Mouse (Mus musculus) midbrain, embryonic 10.5 days (tissue): Measurements from ENCODE around the gene B3galt1. TPM values are rescaled to one million over a fixed set of nuclear protein-coding genes. Genes with fewer than 3 reads are reported as not detected.

Experiments
- DNase-seq: peaks from one replicate; pipeline ENCODE4 v3.0.0-alpha.2; 2017; ENCODE audit warnings: low spot score
- H3K27ac ChIP-seq: fragments of 300-500 bp; sonication (generic); replicated peaks from 2 replicates; pipeline ENCODE4 v1.5.1; 2016; ENCODE audit warnings: mild to moderate bottlenecking
- H3K27me3 ChIP-seq: fragments of 300-500 bp; sonication (generic); 2 replicates; pipeline ENCODE4 v1.6.1; 2016; ENCODE audit warnings: low read depth, mild to moderate bottlenecking; ENCODE audit not compliant: poor library complexity, severe bottlenecking
- H3K36me3 ChIP-seq: fragments of 300-500 bp; sonication (generic); 2 replicates; pipeline ENCODE4 v1.6.1; 2016; ENCODE audit warnings: mild to moderate bottlenecking, moderate library complexity
- H3K4me1 ChIP-seq: fragments of 300-500 bp; sonication (generic); 2 replicates; pipeline ENCODE4 v1.6.1; 2016
- H3K4me3 ChIP-seq: fragments of 300-500 bp; sonication (generic); 2 replicates; pipeline ENCODE4 v1.5.1; 2016; ENCODE audit warnings: mild to moderate bottlenecking, moderate library complexity
- H3K9me3 ChIP-seq: fragments of 300-500 bp; sonication (generic); replicated peaks from 2 replicates; pipeline ENCODE4 v1.6.1; 2016; ENCODE audit warnings: mild to moderate bottlenecking
- WGBS: fragments of 180-500 bp; shearing (Covaris S2); methylation state at CpG from one replicate; pipeline ENCODE4 v1.1.7; 2016; 5-methylcytosine and 5-hydroxymethylcytosine counted together
- polyA plus RNA-seq: library from polyadenylated mRNA; unstranded; fragments of >200 nt; fragmentation: Nextera tagmentation; extraction: Ambion mirVana; gene quantifications from 2 replicates; pipeline ENCODE4 v1.2.1, GENCODE M21; 2016

The B3galt1 gene
- polyA plus RNA-seq, 1 experiment from 2014 or later = 6.1 TPM

GRCm38 (mm10) chr2:68034711-68035110 lies 469.0 kb downstream of the B3galt1 start:
- WGBS = 89% methylated on average over 3 of the region's 3 CpGs
- Histone ChIP-seq H3K27ac (no peak overlapping the region), H3K36me3 (no peaks in the 10 kb centered on the region), H3K27me3 (no peaks in the 10 kb centered on the region), H3K4me1 (no peaks in the 10 kb centered on the region), H3K9me3 (no peaks in the 10 kb centered on the region; the same call in 1 of the 2 replicates), H3K4me3 (no peak overlapping the region)
- no peak for DNase-seq

GRCm38 (mm10) chr2:68040752-68041151 lies 475.1 kb downstream of the B3galt1 start:
- H3K36me3 ChIP-seq = no peaks in the 10 kb centered on the region
- 96% methylated on average over 5 of the region's 5 CpGs for WGBS
- no peak for DNase-seq
- H3K27ac ChIP-seq = no peak overlapping the region
- H3K9me3 ChIP-seq = no peaks in the 10 kb centered on the region
- no peaks in the 10 kb centered on the region for H3K4me1 ChIP-seq
- no peak overlapping the region for H3K4me3 ChIP-seq
- no peaks in the 10 kb centered on the region for H3K27me3 ChIP-seq

DNA sequence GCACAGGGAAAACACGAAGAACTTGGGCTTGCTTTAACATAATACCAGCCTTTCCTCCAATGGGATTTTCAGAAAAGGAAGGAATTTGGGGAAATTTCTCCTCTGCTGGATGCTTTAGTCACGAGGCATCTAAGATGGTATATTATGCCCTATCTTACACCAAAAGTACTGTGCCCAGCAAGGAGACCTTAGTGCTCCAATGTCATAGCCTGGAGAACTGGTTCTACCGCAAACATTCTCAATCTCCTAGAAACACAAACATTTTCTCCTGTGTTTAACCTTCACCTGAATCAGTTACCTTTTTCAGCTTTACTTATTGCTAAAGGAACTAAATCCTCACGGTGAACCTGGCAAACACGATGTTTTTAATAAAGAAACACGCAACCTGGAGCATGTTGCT lies 486.8 kb downstream of the B3galt1 start:
- no peak overlapping the region for H3K27ac ChIP-seq
- 91% methylated on average over 6 of the region's 6 CpGs for WGBS
- no peaks in the 10 kb centered on the region for H3K27me3 ChIP-seq
- H3K4me1 ChIP-seq = 0 out of 2 replicates have a peak, but pooled peaks cover 3% of the 10 kb centered on the region
- DNase-seq = no peak
- H3K4me3 ChIP-seq = no peak overlapping the region
- H3K36me3 ChIP-seq = no peaks in the 10 kb centered on the region
- no peaks in the 10 kb centered on the region for H3K9me3 ChIP-seq

DNA sequence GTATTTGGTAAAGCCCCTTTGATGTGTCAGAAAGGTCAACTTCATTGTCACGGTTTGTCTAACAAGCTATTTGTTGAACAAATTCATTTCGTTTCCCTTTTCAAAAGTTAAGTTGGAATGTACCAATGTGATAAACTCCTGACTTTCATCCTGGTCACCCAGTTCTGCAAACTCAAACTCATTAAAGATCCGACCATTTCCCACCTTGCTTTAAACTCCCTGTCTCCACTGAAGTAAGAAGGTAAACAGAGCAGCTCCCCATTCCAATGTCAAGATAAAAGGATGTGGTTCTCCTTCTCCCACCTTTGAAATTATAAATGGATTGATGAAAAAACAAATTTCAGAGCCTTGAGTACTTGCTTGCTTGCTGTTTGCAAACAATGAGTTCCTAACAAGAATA lies 487.6 kb downstream of the B3galt1 start:
- no peak for DNase-seq
- Histone ChIP-seq H3K9me3 (no peaks in the 10 kb centered on the region), H3K27ac (no peak overlapping the region), H3K36me3 (no peaks in the 10 kb centered on the region), H3K4me1 (0 out of 2 replicates have a peak, but pooled peaks cover 3% of the 10 kb centered on the region), H3K4me3 (no peak overlapping the region), H3K27me3 (no peaks in the 10 kb centered on the region)
- WGBS = 61% methylated on average over 3 of the region's 3 CpGs

DNA sequence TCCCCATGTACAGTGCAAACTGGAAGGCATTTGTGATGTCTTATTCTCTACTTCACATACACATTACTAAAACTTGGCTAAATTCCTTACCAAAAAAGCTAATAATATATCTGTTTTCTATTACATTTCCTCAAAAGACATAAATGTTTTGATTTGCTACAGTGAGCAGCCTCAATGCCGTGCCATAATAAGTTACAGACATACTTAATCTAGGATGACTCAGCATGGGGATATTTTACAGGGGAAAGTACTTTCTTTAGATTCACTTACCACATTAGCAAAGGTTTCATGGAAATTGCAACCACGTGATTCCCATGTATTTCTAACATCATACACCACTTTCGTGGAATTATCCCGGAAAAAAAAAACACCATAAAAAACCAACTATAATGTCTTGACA lies 495.7 kb downstream of the B3galt1 start:
- Histone ChIP-seq H3K9me3 (no peaks in the 10 kb centered on the region), H3K27me3 (no peaks in the 10 kb centered on the region), H3K27ac (no peak overlapping the region), H3K4me1 (no peaks in the 10 kb centered on the region), H3K36me3 (no peaks in the 10 kb centered on the region), H3K4me3 (no peak overlapping the region)
- no peak for DNase-seq
- 86% methylated on average over 4 of the region's 4 CpGs for WGBS

DNA sequence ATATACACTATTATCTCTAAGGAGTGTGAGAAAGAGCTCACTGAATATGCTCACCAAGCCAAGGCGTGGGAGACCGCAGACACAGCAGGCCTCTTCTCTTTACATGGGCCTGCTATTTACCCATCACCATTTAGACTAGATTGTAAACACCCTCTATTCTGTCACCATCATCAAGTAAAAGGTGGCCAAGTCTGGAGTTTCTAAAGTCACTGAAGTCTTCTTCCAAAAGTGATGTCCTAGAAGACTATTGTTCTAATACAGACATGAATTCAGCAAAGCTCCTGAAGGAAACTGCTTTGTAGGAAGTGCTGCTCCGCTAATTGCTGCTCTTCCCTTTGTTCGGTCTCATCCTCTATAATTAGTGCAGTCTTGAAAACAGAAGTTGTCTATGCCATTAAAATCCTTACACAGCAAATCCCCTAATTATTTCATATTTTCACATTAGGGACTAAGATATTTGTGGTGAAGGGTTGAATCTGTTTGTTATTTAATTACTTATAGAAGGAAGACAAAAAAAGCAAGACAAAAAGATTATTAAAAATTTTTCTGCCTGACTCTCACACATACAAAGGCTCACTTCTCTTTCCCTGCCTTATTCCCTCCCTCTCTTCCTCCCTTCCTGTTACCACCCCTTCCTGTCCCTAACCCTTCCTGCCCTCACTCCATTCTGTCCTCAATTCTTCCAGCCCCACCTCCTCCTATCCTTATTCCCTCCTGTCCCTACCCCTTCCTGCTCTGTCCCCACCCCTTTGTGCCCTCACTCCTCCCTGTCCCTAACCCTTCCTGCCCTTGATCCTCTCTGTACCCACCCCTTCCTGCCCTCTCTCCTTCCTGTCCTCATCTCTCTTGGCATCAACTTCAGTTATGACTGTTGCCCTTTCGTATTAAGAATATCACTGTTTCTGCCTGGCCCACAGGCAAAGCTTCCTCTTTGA lies 514.0 kb downstream of the B3galt1 start:
- H3K27me3 ChIP-seq = no peaks in the 10 kb centered on the region
- DNase-seq = no peak
- no peaks in the 10 kb centered on the region for H3K9me3 ChIP-seq
- 82% methylated on average over 5 of the region's 5 CpGs for whole genome bisulfite sequencing
- no peak overlapping the region for H3K27ac ChIP-seq
- H3K36me3 ChIP-seq = no peaks in the 10 kb centered on the region
- H3K4me1 ChIP-seq = peaks cover 5% of the 10 kb centered on the region; the same call in 1 of the 2 replicates
- no peak overlapping the region for H3K4me3 ChIP-seq

DNA sequence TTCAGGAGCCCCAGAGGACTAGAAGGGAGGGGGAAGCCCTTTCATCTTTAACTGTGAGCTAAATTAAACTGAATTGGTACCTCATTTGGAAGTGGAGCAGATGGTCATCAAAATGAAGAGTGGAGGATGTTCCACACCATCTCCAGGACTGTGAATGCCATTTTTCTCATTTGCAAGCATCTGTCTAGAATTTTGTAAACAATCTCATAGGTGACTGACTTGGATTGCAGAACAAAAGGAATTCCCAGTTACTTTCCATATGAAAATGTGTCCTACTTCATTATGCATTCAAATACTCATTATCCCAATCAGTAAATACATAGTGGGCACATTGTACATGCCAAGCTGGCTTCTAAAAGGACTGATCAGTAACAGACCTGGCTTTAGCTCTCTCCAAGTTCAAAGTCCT lies 515.2 kb downstream of the B3galt1 start:
- DNase-seq = no peak
- no peaks in the 10 kb centered on the region for H3K27me3 ChIP-seq

DNA sequence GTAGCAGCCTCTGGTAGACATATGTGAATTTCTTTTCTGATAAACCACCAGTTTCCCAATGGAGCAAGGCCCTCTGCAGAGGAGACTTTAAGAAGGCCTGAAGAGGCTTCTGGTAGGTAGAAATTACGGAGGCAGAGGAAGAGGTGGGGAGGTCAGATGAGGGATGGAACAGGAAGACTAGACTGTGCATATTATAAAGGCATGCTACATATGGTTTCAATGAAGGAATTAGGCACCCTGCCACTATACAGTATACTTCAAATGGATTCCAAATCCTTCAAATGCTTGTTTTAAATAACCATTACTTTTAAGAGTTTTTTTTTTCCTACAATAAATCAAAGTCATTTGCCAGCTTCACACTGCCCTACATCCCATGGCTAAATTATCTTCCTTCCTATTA lies 518.8 kb downstream of the B3galt1 start:
- Histone ChIP-seq H3K36me3 (no peaks in the 10 kb centered on the region), H3K4me1 (peaks cover 5% of the 10 kb centered on the region; the same call in 1 of the 2 replicates), H3K27ac (no peak overlapping the region), H3K4me3 (no peak overlapping the region), H3K27me3 (no peaks in the 10 kb centered on the region), H3K9me3 (no peaks in the 10 kb centered on the region)
- WGBS = 79% methylated on average over 1 of the region's 1 CpGs
- no peak for DNase-seq

More for the DNA sequence above, 515.2 kb downstream of the B3galt1 start:
- Histone ChIP-seq H3K36me3 (no peaks in the 10 kb centered on the region), H3K4me1 (peaks cover 5% of the 10 kb centered on the region; the same call in 1 of the 2 replicates), H3K4me3 (no peak overlapping the region), H3K27ac (no peak overlapping the region), H3K9me3 (no peaks in the 10 kb centered on the region)

GRCm38 (mm10) chr2:68086101-68086500 lies 520.4 kb downstream of the B3galt1 start:
- H3K27ac ChIP-seq = no peak overlapping the region
- no peaks in the 10 kb centered on the region for H3K27me3 ChIP-seq
- WGBS = 79% methylated on average over 4 of the region's 4 CpGs
- no peaks in the 10 kb centered on the region for H3K4me1 ChIP-seq
- no peaks in the 10 kb centered on the region for H3K36me3 ChIP-seq
- no peak for DNase-seq
- no peaks in the 10 kb centered on the region for H3K9me3 ChIP-seq
- H3K4me3 ChIP-seq = no peak overlapping the region

DNA sequence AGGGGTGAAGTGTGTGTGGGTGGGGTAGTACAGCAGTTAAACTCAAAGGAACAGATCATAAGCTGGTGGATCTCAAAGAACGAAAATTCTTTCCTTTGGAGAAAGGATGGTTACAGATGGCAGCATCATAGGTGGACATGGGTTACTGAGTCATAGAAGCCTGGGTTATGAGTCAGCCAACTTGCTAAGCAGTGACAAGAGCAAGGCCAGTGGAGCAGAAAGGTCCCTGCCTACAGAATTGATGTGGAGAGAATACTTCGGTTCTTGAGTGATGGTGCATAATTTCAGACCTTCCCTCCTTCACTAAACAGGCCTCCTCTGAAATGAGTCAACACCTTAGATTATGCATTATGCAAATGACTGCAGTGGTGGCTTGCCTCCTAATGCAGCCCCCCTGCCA lies 525.9 kb downstream of the B3galt1 start:
- Histone ChIP-seq H3K27me3 (no peaks in the 10 kb centered on the region), H3K4me1 (no peaks in the 10 kb centered on the region), H3K9me3 (no peaks in the 10 kb centered on the region), H3K36me3 (no peaks in the 10 kb centered on the region), H3K4me3 (no peak overlapping the region), H3K27ac (no peak overlapping the region)
- 77% methylated on average over 2 of the region's 2 CpGs for WGBS
- no peak for DNase-seq

GRCm38 (mm10) chr2:68104641-68105040 lies 539.0 kb downstream of the B3galt1 start:
- Histone ChIP-seq H3K9me3 (no peaks in the 10 kb centered on the region), H3K4me1 (no peaks in the 10 kb centered on the region), H3K4me3 (no peak overlapping the region), H3K36me3 (no peaks in the 10 kb centered on the region), H3K27ac (no peak overlapping the region), H3K27me3 (no peaks in the 10 kb centered on the region)
- no peak for DNase-seq
- WGBS = 75% methylated on average over 4 of the region's 4 CpGs

GRCm38 (mm10) chr2:68118076-68118475 lies 552.4 kb downstream of the B3galt1 start:
- WGBS = 76% methylated on average over 8 of the region's 8 CpGs
- H3K27ac ChIP-seq = no peak overlapping the region
- DNase-seq = no peak
- no peaks in the 10 kb centered on the region for H3K4me1 ChIP-seq
- no peaks in the 10 kb centered on the region for H3K27me3 ChIP-seq
- H3K4me3 ChIP-seq = no peak overlapping the region
- no peaks in the 10 kb centered on the region for H3K9me3 ChIP-seq
- H3K36me3 ChIP-seq = peaks cover 7% of the 10 kb centered on the region

DNA sequence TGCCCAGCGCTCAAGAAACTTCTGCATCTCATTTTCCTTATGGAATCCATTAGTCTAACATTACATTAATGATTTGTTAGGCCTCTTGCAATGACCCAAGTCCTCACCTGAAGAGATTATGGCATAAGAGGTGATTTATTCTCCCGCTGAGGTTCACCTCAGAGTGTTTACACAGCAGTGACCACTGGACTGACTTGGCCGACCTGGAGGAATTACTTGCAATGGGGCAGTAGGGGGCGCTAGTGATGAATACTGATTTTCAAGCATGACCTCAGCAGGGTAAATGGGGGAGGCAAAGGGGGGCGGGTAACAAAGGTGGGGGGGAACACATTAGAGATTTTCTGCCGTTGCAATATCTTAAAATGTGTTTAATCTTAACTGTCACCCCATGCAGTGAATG lies 559.1 kb downstream of the B3galt1 start:
- H3K4me1 ChIP-seq = no peaks in the 10 kb centered on the region
- no peak for DNase-seq
- H3K27me3 ChIP-seq = no peaks in the 10 kb centered on the region
- 0 out of 2 replicates have a peak, but pooled peaks cover 4% of the 10 kb centered on the region for H3K9me3 ChIP-seq
- H3K4me3 ChIP-seq = no peak overlapping the region
- no peak overlapping the region for H3K27ac ChIP-seq
- 64% methylated on average over 6 of the region's 6 CpGs for WGBS
- no peaks in the 10 kb centered on the region for H3K36me3 ChIP-seq
